Mouse (Mus musculus): ENCODE results near the gene Krt26. TPM values are rescaled to one million over a fixed set of nuclear protein-coding genes. Genes with fewer than 3 reads are reported as not detected.

The Krt26 gene
- polyA plus RNA-seq, 1 experiment, result not detected

GRCm38 (mm10) chr11:99295039-99295438, 42.7 kb downstream of the Krt26 start:
- WGBS, result 22% methylated on average over 5 of the region's 5 CpGs
- DNase-seq (ENCODE audit: low read depth, low spot score), result no peak

GRCm38 (mm10) chr11:99292846-99293245, 44.9 kb downstream of the Krt26 start:
- 59% methylated on average over 5 of the region's 5 CpGs for WGBS
- no peak for DNase-seq (ENCODE audit: low read depth, low spot score)

GRCm38 (mm10) chr11:99284833-99285312, 52.9 kb downstream of the Krt26 start, which contains the start of gene Krt24:
Gene Krt24, minus strand, starts transcription at chr11:99285262.
- no peak for DNase-seq (ENCODE audit: low read depth, low spot score)
- 53% methylated on average over 11 of the region's 11 CpGs for WGBS

GRCm38 (mm10) chr11:99284011-99284410, 53.8 kb downstream of the Krt26 start:
- no peak for DNase-seq (ENCODE audit: low read depth, low spot score)
- 84% methylated on average over 5 of the region's 5 CpGs for whole genome bisulfite sequencing

GRCm38 (mm10) chr11:99283334-99283733, 54.4 kb downstream of the Krt26 start:
- 42% methylated on average over 4 of the region's 4 CpGs for WGBS

GRCm38 (mm10) chr11:99281116-99281515, 56.6 kb downstream of the Krt26 start:
- WGBS, result 74% methylated on average over 9 of the region's 9 CpGs
- DNase-seq (ENCODE audit: low read depth, low spot score), result no peak

More at GRCm38 (mm10) chr11:99283334-99283733, 54.4 kb downstream of the Krt26 start:
- no peak for DNase-seq (ENCODE audit: low read depth, low spot score)

GRCm38 (mm10) chr11:99279986-99280385, 57.8 kb downstream of the Krt26 start:
- WGBS, result 66% methylated on average over 5 of the region's 5 CpGs
- DNase-seq (ENCODE audit: low read depth, low spot score), result no peak

Other genes starting within 250 kb of the Krt26 start
- 30.1 and 51.4 TPM in 2 replicates for gene Tns4, start 248.7 kb downstream of the Krt26 start, polyA plus RNA-seq (2012; rRNA removed)
- gene Ccr7, start 182.9 kb downstream of the Krt26 start, polyA plus RNA-seq (2012; rRNA removed), result 5.8 and 7.7 TPM in 2 replicates
- 16.6 and 17.2 TPM in 2 replicates for gene Smarce1, start 106.9 kb downstream of the Krt26 start, polyA plus RNA-seq (2012; rRNA removed)
- 0.36 and 0.48 TPM in 2 replicates for gene Krt222, start 93.9 kb downstream of the Krt26 start, polyA plus RNA-seq (2012; rRNA removed)
- not detected in 2 replicates for gene Krt24, start 52.7 kb downstream of the Krt26 start, polyA plus RNA-seq (2012; rRNA removed)
- not detected in 2 replicates for gene Krt25, start 15.0 kb downstream of the Krt26 start, polyA plus RNA-seq (2012; rRNA removed)
- gene Krt27, start 13.1 kb upstream of the Krt26 start, polyA plus RNA-seq (2012; rRNA removed), result not detected in 2 replicates
- gene Krt28, start 36.9 kb upstream of the Krt26 start, polyA plus RNA-seq (2012; rRNA removed), result 0.06 TPM in 1 of 2 replicates, not detected in the other
- 0.84 and 1.1 TPM in 2 replicates for gene Krt10, start 51.4 kb upstream of the Krt26 start, polyA plus RNA-seq (2012; rRNA removed)
- 3.9 and 4.5 TPM in 2 replicates for gene Krt12, start 84.3 kb upstream of the Krt26 start, polyA plus RNA-seq (2012; rRNA removed)
- 409 and 926 TPM in 2 replicates for gene Krt20, start 100.2 kb upstream of the Krt26 start, polyA plus RNA-seq (2012; rRNA removed)
- gene Krt23, start 155.2 kb upstream of the Krt26 start, polyA plus RNA-seq (2012; rRNA removed), result 1.0 and 2.8 TPM in 2 replicates
- not detected in 2 replicates for gene Krt39, start 183.4 kb upstream of the Krt26 start, polyA plus RNA-seq (2012; rRNA removed)
- not detected in 2 replicates for gene Krt40, start 205.2 kb upstream of the Krt26 start, polyA plus RNA-seq (2012; rRNA removed)
- gene Krtap3-3, start 212.9 kb upstream of the Krt26 start, polyA plus RNA-seq (2012; rRNA removed), result not detected in 2 replicates
- gene Krtap3-2, start 218.9 kb upstream of the Krt26 start, polyA plus RNA-seq (2012; rRNA removed), result not detected in 2 replicates
- gene Gm11939, start 221.5 kb upstream of the Krt26 start, polyA plus RNA-seq (2012; rRNA removed), result not detected in 2 replicates
- 0.30 and 0.55 TPM in 2 replicates for gene Krtap3-1, start 228.7 kb upstream of the Krt26 start, polyA plus RNA-seq (2012; rRNA removed)
- gene Krtap1-5, start 243.1 kb upstream of the Krt26 start, polyA plus RNA-seq (2012; rRNA removed), result not detected in 2 replicates
- gene Krtap1-4, start 245.7 kb upstream of the Krt26 start, polyA plus RNA-seq (2012; rRNA removed), result not detected in 2 replicates